Mouse (Mus musculus): ENCODE data around the gene Litaf. TPM values are rescaled to one million over a fixed set of nuclear protein-coding genes. Genes with fewer than 3 reads are reported as not detected.
"Not testable (repeated sequence)": the region's sequence is repeated elsewhere in the genome, so short reads cannot be mapped to it uniquely, and the experiment has no call there.

Gene Litaf
- polyA plus RNA-seq, 1 experiment, result 472 TPM

- TF ChIP-seq FLI1 (IDR thresholded peaks at IDR 0.05; ENCODE audit: low read length) (no peak), GATA1 (IDR thresholded peaks at IDR 0.05; ENCODE audit: borderline replicate concordance, low read length) (no peak)
- no peak overlapping the region for H3K4me3 ChIP-seq (replicated peaks)
- H3K36me3 ChIP-seq (replicated peaks; ENCODE audit: low read length), result peaks cover 90% of the 10 kb centered on the region
- H3K9me3 ChIP-seq, result no peaks in the 10 kb centered on the region
- H3K4me1 ChIP-seq, result peaks cover 88% of the 10 kb centered on the region
- no peaks in the 10 kb centered on the region for H3K27me3 ChIP-seq (replicated peaks)
These were observed 98.2 kb downstream of the Litaf start for GRCm38 (mm10) chr16:10967756-10968155.

- TF ChIP-seq GATA1 (IDR thresholded peaks at IDR 0.05; ENCODE audit: borderline replicate concordance, low read length) (no peak), FLI1 (IDR thresholded peaks at IDR 0.05; ENCODE audit: low read length) (no peak)
- H3K9me3 ChIP-seq, result no peaks in the 10 kb centered on the region
- H3K27me3 ChIP-seq (replicated peaks), result no peaks in the 10 kb centered on the region
- H3K36me3 ChIP-seq (replicated peaks; ENCODE audit: low read length), result peaks cover 90% of the 10 kb centered on the region
- no peak overlapping the region for H3K4me3 ChIP-seq (replicated peaks)
- peaks cover 88% of the 10 kb centered on the region for H3K4me1 ChIP-seq
These were observed 98.9 kb downstream of the Litaf start for GRCm38 (mm10) chr16:10967013-10967412.

GRCm38 (mm10) chr16:10965034-10965433, 100.9 kb downstream of the Litaf start:
- H3K27me3 ChIP-seq (replicated peaks), result no peaks in the 10 kb centered on the region

GRCm38 (mm10) chr16:10960916-10961315, 105.0 kb downstream of the Litaf start:
- H3K4me1 ChIP-seq, result peaks cover 64% of the 10 kb centered on the region
- H3K36me3 ChIP-seq (replicated peaks; ENCODE audit: low read length), result peaks cover 99% of the 10 kb centered on the region
- H3K9me3 ChIP-seq, result no peaks in the 10 kb centered on the region

More at GRCm38 (mm10) chr16:10965034-10965433, 100.9 kb downstream of the Litaf start:
- H3K36me3 ChIP-seq (replicated peaks; ENCODE audit: low read length), result peaks cover 91% of the 10 kb centered on the region
- H3K9me3 ChIP-seq, result no peaks in the 10 kb centered on the region
- H3K4me1 ChIP-seq, result peaks cover 80% of the 10 kb centered on the region
- no peak overlapping the region for H3K4me3 ChIP-seq (replicated peaks)
- TF ChIP-seq FLI1 (IDR thresholded peaks at IDR 0.05; ENCODE audit: low read length) (no peak), GATA1 (IDR thresholded peaks at IDR 0.05; ENCODE audit: borderline replicate concordance, low read length) (no peak)

GRCm38 (mm10) chr16:10958763-10959440, 107.1 kb downstream of the Litaf start:
- H3K27me3 ChIP-seq (replicated peaks), result no peaks in the 10 kb centered on the region
- H3K36me3 ChIP-seq (replicated peaks; ENCODE audit: low read length), result peaks cover 96% of the 10 kb centered on the region
- TF ChIP-seq GATA1 (IDR thresholded peaks at IDR 0.05; ENCODE audit: borderline replicate concordance, low read length) (no peak), FLI1 (IDR thresholded peaks at IDR 0.05; ENCODE audit: low read length) (no peak)
- no peak overlapping the region for H3K4me3 ChIP-seq (replicated peaks)
- no peaks in the 10 kb centered on the region for H3K9me3 ChIP-seq
- peaks cover 52% of the 10 kb centered on the region for H3K4me1 ChIP-seq

More at GRCm38 (mm10) chr16:10960916-10961315, 105.0 kb downstream of the Litaf start:
- no peak overlapping the region for H3K4me3 ChIP-seq (replicated peaks)
- no peaks in the 10 kb centered on the region for H3K27me3 ChIP-seq (replicated peaks)
- TF ChIP-seq GATA1 (IDR thresholded peaks at IDR 0.05; ENCODE audit: borderline replicate concordance, low read length), result no peak

GRCm38 (mm10) chr16:10958307-10958706, 107.7 kb downstream of the Litaf start:
- Histone ChIP-seq H3K4me3 (replicated peaks) (peak overlapping the region; percentile 18), H3K4me1 (peaks cover 54% of the 10 kb centered on the region)
- H3K9me3 ChIP-seq, result not testable (repeated sequence)

GRCm38 (mm10) chr16:10957794-10958193, 108.2 kb downstream of the Litaf start:
- Histone ChIP-seq H3K4me3 (replicated peaks) (no peak overlapping the region), H3K4me1 (peaks cover 54% of the 10 kb centered on the region), H3K27me3 (replicated peaks) (no peaks in the 10 kb centered on the region), H3K9me3 (no peaks in the 10 kb centered on the region), H3K36me3 (replicated peaks; ENCODE audit: low read length) (peaks cover 95% of the 10 kb centered on the region)
- TF ChIP-seq GATA1 (IDR thresholded peaks at IDR 0.05; ENCODE audit: borderline replicate concordance, low read length) (no peak), FLI1 (IDR thresholded peaks at IDR 0.05; ENCODE audit: low read length) (no peak)

More at GRCm38 (mm10) chr16:10958307-10958706, 107.7 kb downstream of the Litaf start:
- H3K27me3 ChIP-seq (replicated peaks), result not testable (repeated sequence)
- peaks cover 95% of the 10 kb centered on the region for H3K36me3 ChIP-seq (replicated peaks; ENCODE audit: low read length)

GRCm38 (mm10) chr16:10956938-10957685, 108.8 kb downstream of the Litaf start:
- Histone ChIP-seq H3K4me1 (peaks cover 54% of the 10 kb centered on the region), H3K36me3 (replicated peaks; ENCODE audit: low read length) (peaks cover 90% of the 10 kb centered on the region), H3K9me3 (no peaks in the 10 kb centered on the region), H3K4me3 (replicated peaks) (no peak overlapping the region), H3K27me3 (replicated peaks) (no peaks in the 10 kb centered on the region)
- TF ChIP-seq GATA1 (IDR thresholded peaks at IDR 0.05; ENCODE audit: borderline replicate concordance, low read length), result no peak
- TF ChIP-seq FLI1 (IDR thresholded peaks at IDR 0.05; ENCODE audit: low read length), result no peak

GRCm38 (mm10) chr16:10955078-10955477, 110.9 kb downstream of the Litaf start:
- H3K27me3 ChIP-seq (replicated peaks), result no peaks in the 10 kb centered on the region
- TF ChIP-seq GATA1 (IDR thresholded peaks at IDR 0.05; ENCODE audit: borderline replicate concordance, low read length), result no peak
- TF ChIP-seq FLI1 (IDR thresholded peaks at IDR 0.05; ENCODE audit: low read length), result no peak
- H3K36me3 ChIP-seq (replicated peaks; ENCODE audit: low read length), result peaks cover 85% of the 10 kb centered on the region
- H3K4me1 ChIP-seq, result peaks cover 61% of the 10 kb centered on the region
- no peaks in the 10 kb centered on the region for H3K9me3 ChIP-seq
- no peak overlapping the region for H3K4me3 ChIP-seq (replicated peaks)

GRCm38 (mm10) chr16:10952881-10953280, 113.1 kb downstream of the Litaf start:
- Histone ChIP-seq H3K9me3 (no peaks in the 10 kb centered on the region), H3K4me3 (replicated peaks) (peak overlapping the region; percentile 46), H3K4me1 (peaks cover 66% of the 10 kb centered on the region), H3K36me3 (replicated peaks; ENCODE audit: low read length) (peaks cover 73% of the 10 kb centered on the region), H3K27me3 (replicated peaks) (no peaks in the 10 kb centered on the region)
- TF ChIP-seq FLI1 (IDR thresholded peaks at IDR 0.05; ENCODE audit: low read length) (no peak), GATA1 (IDR thresholded peaks at IDR 0.05; ENCODE audit: borderline replicate concordance, low read length) (no peak)
